Mouse (Mus musculus) bone marrow macrophage, adult 2 months (primary cell): Measurements from ENCODE around the gene Arl4a. TPM values are rescaled to one million over a fixed set of nuclear protein-coding genes. Genes with fewer than 3 reads are reported as not detected.

Experiments
- H3K27ac ChIP-seq: 2 replicates; pipeline ENCODE4 v1.5.1; 2012; ENCODE audit warnings: low read depth, low read length; ENCODE audit not compliant: insufficient read depth
- H3K4me1 ChIP-seq: 2 replicates; pipeline ENCODE4 v1.6.1; 2012; ENCODE audit warnings: low read length; ENCODE audit not compliant: control insufficient read depth, insufficient read depth
- H3K4me3 ChIP-seq: 2 replicates; pipeline ENCODE4 v1.5.1; 2012; ENCODE audit warnings: mild to moderate bottlenecking, low read length, moderate library complexity; ENCODE audit not compliant: insufficient read depth
- CTCF ChIP-seq: IDR thresholded peaks from 2 replicates; pipeline ENCODE4 v1.5.1; 2012; ENCODE audit warnings: low read depth, mild to moderate bottlenecking, low read length, moderate library complexity
- POLR2A ChIP-seq: IDR thresholded peaks from 2 replicates; pipeline ENCODE4 v1.6.1; 2012; ENCODE audit warnings: mild to moderate bottlenecking, low read depth, low read length, borderline replicate concordance
- polyA plus RNA-seq: library from polyadenylated mRNA; stranded (reverse); fragments of >200 nt; gene quantifications from 2 replicates; pipeline ENCODE4 v1.2.4, GENCODE M21; 2012; ENCODE audit not compliant: missing spikeins, insufficient read depth, insufficient read length

Gene Arl4a
- polyA plus RNA-seq, 1 experiment: 10.5 TPM

DNA sequence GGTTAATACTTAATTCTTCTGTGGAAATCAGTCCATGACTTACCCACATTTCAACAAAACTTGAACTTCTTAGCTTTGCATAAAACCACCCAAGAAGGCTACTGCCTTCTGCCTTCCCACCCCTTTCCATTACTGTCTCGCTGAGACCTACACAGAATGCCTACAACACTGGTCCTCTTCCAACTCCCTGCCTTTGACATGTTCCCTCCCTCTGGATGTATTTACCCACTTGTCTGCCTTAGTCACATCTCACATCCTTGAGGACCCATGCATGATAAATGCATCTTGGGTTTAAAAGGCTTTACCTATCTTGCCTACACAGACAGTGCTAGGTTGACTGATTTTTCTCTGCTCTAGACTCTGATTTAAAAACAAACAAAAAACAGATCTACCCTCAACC is 63.6 kb downstream of the Arl4a start:
- Histone ChIP-seq H3K27ac (no peak overlapping the region), H3K4me1 (no peaks in the 10 kb centered on the region), H3K4me3 (no peak overlapping the region)
- no peak for TF ChIP-seq CTCF
- TF ChIP-seq POLR2A: no peak

DNA sequence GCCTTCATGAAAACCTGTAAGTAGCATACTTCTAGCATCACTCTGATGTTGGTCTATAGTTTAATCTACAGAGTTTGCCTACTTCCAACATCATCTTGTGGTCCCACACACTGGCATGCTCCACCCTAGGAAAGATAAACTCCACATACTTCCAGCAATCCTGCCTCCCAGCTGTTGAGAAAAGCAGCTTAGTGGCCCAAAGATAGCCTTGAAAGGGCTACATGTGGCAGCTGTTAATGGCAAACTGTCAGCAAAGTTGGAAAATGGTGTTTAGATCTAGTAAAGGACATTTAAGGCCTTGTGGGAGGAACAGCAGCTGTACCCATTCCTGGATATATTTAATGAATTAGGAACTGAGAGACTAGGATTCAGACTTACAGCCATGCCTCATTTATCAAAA is 68.3 kb downstream of the Arl4a start:
- Histone ChIP-seq H3K4me3 (no peak overlapping the region), H3K4me1 (no peaks in the 10 kb centered on the region), H3K27ac (no peak overlapping the region)
- TF ChIP-seq POLR2A: no peak
- TF ChIP-seq CTCF: no peak

DNA sequence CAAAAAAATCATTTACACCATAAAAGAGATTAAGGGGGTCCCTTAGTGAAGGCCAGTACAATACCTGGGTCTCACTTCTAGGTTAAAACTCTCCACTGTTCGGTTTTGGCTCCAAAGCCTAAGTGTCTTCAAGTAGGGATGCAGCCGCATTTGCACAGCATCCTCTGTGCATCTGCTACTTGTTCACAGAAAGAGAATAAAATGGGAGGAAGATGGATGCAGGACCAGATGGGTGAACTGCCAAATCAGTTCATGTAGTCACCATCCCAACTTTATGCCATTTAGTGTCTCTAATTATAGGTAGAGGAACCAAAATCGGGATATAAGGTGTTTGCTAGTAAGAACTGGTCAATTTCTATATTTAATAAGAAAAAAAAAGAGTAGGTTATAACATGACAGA is 69.7 kb downstream of the Arl4a start:
- H3K4me3 ChIP-seq: no peak overlapping the region
- no peak for TF ChIP-seq CTCF
- no peak for TF ChIP-seq POLR2A

DNA sequence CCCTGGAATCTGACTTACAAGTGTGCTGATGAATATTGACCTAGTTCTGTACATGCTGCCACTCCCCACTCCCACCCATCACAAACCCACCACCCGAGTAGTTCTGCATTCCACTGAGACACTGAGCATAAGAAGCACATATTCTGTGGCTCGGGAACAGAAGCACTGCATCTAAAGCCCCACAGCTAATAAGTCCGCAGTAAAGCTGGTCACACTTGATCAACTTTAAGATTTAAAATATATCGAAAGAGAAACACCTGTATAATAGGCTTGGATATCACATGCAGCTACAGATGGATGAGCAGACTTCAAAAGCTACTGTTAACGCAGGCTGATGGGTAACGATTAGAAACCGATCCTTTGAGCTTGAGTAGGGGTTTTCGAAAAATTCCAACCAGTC is 78.7 kb downstream of the Arl4a start:
- Histone ChIP-seq H3K27ac (no peak overlapping the region), H3K4me3 (no peak overlapping the region), H3K4me1 (no peaks in the 10 kb centered on the region)
- TF ChIP-seq POLR2A: no peak
- no peak for TF ChIP-seq CTCF

More for the DNA sequence above, 69.7 kb downstream of the Arl4a start:
- Histone ChIP-seq H3K27ac (no peak overlapping the region), H3K4me1 (no peaks in the 10 kb centered on the region)

DNA sequence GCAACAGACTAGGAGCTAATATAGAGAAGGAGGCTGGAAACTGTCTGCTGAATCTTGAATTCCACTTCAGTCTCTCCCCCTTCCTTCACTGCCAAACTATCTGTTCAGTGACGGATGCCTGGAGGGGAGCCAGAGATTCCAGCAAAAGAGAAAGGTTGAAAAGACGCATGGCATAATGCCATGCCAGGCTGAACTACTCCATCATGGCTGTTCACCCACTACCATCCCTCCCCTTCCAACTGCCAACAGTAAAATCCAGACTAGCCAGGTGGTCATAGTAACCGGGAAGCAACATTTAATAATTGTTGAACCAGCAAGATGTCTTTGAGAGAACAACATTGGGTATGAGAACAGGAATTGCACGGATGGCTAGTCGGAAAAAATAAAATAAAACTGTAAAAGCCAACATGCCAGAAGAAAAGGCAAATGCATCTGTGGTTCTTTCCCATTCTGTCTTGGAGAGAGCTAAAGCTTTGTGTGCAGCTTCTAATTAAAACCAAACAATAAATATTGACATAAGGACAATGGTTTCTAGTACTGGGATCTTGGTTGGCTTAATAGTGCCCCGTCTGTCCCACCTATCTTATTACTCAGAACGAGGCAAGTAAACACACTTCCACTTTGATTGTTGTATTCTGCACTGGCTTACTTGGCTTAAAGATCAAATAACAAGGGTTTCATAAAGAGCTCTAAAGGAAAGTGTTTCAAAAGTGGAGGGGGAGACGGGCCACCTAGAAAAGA is 79.7 kb downstream of the Arl4a start:
- Histone ChIP-seq H3K27ac (no peak overlapping the region), H3K4me3 (no peak overlapping the region), H3K4me1 (no peaks in the 10 kb centered on the region)
- TF ChIP-seq CTCF: no peak
- TF ChIP-seq POLR2A: no peak

DNA sequence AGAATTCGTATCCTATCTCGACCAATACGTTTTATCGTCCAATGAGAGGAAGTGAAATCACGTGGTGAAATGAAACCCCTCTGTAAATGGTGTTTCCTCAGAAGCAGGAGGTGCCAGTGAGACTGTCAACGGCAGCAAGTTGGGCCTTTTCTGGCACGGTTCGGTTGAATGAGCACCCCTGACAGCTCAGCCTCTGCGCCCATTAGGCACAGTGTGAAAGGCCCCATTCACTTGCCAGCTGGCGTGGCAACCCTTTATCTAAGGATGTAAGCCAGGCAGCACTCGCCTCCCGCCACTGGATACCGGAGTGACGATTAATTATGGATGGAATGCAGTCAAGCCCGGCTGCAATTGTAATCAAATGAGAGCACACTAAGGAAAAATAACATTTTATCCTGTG is 81.4 kb downstream of the Arl4a start:
- Histone ChIP-seq H3K4me3 (no peak overlapping the region), H3K4me1 (no peaks in the 10 kb centered on the region), H3K27ac (no peak overlapping the region)
- TF ChIP-seq CTCF (no peak), POLR2A (no peak)

Other genes starting within 250 kb of the Arl4a start
- gene Scin, start 96.2 kb upstream of the Arl4a start, polyA plus RNA-seq: 0.36 TPM in 1 of 2 replicates, not detected in the other
- gene Lsmem1, start 161.5 kb upstream of the Arl4a start, polyA plus RNA-seq: not detected in 2 replicates
- 46.0 and 59.7 TPM in 2 replicates for gene Ifrd1, start 210.5 kb upstream of the Arl4a start, polyA plus RNA-seq